Mouse (Mus musculus): Measurements from ENCODE around the gene Gpr183.

The Gpr183 gene

DNA sequence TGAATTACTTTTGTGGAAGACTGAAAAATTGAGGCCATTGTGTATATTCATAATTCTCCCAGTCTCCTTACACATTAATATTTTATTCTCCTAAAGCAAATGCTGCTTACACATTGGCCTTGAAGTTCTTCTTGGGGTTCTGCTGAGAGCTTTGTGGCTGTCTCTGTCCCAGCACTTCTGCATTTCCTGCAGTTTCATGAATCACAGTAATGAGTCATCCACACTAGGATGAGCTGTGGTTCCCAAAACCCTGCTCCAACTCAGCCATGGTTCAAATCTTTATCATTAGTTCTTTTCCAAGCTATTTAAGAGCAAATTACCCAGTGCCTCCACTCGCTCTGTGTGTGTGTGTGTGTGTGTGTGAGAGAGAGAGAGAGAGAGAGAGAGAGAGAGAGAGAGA, 22.3 kb upstream of the Gpr183 start:
- no peak for DNase-seq

DNA sequence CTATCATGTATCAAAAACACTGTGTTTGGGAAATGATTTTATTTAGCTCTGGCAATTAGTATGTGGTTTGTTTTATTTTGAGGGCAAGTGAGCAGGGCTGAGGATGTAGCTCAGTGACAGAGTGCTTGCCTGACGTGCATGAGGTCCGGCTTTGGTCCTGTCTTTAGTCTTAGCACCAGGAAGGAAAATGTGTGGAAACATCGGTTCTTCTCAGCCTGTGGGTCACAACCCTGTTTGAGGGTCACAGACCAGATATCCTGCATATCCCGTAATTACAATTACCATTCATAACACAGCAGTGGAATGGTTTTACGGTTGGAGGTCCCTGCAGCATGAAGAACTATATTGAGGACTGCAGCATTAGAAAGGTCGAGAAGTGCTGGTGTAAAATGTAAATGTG, 21.0 kb upstream of the Gpr183 start:
- no peak for DNase-seq

DNA sequence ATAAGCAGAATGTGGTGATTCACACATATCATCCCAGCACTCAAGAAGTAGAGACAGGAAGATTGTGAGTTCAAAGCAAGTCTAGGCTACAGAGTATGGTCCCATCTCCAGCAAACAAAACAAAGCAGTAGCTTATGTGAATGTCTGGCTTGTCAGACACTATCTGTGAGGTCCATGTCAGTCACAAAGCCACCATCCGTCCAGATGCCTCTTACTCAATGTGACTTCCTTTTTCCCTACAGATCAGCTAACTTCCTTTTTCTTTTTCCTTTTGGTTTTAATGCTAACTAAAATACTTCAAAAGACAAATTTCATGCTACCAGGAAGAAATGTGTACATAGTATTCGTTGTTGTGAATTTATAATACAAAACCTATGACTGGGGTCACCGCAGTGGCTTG, 20.5 kb upstream of the Gpr183 start:
- no peak for DNase-seq

DNA sequence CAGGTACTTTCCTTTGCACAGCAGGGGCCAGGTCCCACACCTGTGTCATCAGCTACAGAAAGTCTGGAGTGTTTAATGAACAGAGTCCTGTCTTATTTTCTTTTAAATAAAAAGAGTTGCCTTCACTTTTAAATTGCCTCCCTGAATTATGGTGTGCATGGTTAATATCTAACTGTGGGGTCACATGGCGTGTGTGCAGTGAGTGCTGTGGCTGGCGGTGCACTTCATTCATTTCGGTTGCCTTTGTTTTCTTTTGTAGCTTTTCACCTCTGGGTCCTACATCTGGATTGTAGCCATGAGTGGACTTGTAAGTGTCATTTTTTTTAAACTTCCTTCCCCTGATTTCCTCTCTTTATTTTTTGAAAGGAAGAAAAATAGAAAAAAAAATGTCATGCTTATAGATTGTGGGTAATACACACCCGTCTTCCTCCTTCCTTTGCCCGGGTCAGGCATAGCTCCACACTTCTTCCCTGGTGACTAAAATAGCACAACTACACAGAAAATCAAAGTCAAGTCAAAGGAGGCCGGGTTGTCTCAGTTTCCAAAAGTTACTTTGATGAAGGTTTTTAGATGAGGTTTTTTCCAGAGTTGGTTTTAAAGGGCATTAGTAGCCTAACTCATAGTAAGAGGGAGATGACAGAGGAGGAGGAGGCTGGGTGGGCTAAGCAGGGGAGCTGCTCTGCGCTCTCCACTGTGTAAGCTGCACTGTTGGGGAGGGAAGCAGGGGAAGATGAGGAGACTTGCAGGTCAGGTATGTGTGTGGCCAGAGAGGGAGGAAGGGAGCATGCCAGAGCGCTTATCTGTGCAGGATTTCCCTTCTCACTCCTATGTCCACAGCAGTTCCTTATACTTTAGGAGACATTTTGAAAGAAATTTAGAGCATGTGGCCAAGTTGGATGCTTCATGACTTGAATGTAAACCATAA, 18.3 kb upstream of the Gpr183 start:
- no peak for DNase-seq

DNA sequence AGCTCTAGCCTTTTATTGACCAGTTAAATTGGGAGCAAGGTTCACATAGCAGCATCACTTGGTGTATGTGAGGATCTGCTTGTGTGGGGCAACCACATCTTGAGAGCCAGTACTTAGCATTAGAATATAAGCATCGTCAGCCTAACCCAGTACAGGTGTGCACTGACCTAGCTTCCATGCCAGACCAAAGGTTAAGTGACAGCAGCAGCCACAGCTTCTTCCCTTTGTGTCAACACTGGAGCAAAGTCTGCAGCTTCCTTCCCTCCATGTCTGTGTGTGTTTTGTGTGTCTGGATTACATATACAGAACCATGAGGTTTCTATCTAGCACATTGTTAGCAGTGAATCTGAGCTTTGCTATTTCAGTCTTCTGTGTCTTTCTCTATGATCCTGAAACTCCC, 16.5 kb upstream of the Gpr183 start:
- no peak for DNase-seq

DNA sequence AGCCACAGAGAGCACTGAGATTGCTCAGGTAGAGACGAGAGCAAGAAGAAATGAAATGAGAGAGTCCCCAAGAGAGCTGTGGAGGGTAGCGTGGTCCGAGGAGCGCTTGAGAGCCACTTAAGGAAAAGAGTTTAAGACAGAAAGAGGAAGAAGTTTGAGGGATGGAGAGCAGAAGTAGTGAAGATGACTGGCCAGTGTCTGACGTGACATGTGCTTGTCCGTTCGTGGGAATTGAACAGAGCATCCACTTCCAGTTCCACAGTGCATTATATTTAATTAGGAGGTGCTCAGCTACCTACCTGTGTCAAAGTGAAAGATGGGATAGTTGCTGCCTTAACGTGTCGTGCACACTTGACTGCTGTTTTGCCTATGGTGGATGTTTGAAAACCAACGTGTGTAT, 8.1 kb upstream of the Gpr183 start:
- DNase-seq = no peak

DNA sequence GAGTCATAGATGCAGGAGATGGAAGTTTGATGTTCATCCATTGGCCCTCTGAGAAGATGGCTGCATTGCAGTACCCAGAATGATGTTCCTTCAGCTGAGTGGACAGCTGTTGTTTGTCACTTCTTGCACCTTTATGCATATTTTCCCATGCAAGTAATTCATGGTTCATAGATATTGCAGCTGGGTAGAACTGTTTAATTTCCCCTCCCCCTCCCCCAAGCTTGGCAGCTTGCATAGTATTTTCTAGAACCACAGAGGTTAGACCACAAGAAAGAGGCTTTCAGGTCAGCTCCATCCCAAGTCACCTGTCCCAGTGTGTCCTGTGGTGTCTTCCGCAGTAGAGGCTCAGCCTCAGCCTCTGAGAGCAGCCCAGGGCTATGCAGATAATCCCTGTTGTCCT, 5.4 kb upstream of the Gpr183 start:
- no peak for DNase-seq

DNA sequence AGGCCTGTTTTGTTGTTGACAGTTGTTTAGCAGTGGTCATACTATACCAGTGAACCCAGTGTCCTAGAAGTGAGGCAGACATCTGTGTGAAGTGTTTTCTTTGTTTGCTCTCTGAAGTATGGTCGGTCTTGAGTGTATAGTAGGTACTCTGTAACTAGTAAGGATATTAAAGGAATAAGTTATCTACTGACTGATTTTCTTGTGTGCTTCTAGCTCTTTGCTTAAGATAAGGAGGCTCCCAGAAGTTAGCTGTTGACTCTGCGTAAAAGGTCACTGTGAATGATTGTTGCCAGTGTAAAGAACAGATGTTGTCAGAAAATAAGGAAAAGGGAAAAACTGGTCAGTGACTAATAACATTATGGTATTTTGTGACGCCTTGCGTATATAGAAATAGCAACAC, 2.1 kb upstream of the Gpr183 start:
- DNase-seq = no peak

DNA sequence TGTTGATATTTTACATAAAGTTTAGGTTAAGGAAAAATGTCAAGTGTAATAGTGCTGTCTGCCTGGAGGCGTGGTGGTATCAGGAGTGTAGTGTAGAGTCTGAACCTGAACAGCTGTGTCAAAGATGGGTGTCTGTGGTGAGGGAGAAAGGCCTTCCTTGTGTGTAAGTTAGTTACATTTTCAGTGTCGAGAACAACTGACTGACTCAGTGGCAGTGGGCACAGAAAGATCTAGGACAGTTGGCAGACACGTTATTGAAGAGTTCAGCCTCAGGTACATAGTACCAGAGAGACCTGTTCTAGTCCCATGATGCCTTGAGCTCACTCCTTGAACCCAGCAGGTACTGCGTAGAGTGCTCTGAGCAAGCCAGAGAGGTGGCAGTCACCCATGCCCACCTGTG, 466 bp upstream of the Gpr183 start:
- DNase-seq = no peak

DNA sequence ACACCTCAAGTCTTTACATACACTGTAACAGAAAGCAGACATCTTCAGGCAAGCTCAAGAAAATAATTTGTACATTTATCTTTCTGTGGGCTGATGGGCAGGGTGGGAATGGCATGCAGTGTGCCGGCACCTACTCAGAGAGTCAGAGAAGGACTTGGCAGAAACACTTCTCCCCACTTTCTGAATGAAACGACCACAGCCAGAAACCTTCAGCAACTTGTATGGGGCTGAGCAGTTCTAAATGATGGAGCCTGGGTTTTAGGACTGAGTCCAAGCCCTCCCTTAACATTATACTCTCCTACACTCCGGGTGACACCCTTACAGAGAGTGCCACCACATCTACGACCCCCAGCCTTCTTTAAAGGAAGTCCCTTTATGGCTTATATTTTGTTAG, 1.1 kb downstream of the Gpr183 start:
- no peak for DNase-seq

DNA sequence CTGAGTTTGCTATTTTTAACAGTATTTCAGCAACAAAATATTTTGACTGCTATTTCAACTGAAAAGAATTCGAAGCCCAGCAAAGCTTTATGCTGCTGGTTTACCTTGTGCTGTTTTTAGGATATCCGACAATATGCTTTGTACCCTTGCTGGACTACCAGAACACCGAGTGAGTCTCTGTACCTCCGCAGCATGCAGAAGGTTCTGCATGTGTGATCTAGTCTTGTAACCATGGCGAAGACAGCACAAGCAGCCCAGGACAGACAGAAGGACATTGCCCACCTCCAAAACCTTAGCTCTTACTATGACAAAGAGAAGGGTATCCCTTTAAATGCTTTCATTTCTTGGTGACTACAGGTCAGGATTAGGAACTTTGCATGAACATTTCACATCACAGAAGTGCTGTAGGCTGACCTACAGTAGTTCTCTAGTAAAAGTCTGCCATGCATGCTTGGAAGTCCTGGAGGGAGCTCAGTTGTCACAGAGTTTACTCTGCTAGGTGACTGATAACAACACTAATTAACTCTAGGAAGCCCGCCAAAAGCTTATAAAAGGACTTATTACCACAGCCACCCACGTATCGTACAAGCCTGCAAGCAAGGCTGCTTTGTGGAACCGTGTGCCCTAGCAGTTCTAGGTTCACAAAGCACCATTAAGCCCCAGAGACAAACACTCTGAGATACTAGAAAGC, 1.6 kb downstream of the Gpr183 start:
- DNase-seq = no peak

DNA sequence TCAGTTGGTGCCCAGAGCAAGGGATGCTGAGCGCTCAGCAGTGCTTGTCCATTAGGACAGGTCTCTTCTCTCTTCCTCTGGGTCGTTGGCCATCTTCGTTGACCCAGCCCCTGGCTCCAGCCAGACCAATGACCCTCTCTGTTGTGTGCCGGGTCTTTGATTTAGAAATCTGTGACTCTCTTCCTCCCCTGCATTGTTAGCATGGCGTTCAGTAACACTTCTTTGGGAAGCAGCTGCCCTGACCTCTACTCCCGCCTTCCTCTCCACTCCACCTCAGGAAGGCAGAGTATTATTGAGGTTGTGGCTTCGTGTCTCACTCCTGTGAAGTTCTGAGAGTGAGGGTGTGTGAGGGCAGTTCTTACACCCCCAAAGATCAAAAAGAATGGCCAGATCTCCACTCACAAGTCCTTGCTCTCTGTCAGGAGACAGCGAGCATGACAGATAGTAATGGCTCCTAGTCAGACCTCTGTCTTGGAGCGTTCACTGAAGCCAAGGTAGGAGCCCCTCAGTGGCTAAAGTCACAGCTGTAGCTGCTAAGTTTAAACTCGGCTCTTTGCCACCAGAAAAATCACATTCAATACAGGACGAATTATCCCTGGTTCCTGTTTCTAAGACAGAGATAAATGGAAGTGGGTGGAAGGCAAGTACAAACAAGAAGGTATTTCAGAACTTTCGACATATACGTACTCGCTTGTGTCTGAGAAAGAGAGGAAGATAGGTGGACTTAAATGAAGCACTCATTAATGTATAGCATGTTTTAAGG, 2.7 kb downstream of the Gpr183 start:
- no peak for DNase-seq

DNA sequence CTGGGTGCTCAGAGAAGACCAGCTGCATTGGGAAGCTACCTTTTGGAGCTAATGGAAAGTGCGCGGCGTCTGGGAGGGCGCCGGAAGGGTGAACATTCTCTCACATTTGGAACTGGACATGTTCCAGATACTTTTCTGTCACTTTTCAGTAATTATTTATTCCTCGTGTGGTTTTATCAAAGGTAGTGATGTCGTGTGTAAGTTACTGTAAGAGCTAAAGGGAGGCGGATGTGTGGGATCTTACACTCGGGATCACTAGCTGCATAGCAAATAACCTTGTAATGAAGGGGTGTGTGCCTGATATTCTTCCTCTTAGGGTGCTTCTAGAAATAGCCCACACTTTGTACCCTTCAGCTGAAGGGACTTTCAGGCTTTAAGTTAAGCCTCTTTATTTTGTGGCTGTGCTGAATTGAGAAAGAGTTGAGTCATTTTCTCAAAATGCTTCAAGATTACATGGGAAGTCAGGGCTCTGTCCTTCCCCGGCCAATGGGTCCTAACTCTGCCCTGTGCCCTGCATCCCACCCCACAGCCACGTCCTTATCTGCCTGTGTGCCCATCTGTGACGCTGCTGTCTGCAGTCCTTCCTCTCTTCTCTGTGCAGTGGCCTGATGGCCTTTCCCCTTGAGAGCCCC, 3.4 kb downstream of the Gpr183 start:
- no peak for DNase-seq

DNA sequence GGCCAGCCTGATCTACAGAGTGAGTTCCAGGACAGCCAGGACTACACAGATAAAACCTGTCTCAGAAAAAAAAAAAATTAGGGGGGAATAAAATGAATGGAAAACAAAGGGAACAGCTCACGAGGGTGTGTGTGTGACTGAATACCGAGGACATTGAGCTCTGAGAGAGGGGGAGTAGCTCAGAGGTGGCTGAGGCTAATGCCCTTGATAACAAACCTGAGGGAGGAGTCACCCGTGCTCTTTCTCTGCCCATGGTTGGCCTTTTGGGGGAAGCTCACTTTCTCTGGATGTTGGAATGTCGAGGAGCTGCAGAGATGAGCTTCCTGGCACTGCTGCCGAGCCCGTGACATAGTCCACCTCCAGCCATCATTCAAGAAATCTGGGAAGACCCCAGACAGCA, 4.0 kb downstream of the Gpr183 start:
- no peak for DNase-seq

DNA sequence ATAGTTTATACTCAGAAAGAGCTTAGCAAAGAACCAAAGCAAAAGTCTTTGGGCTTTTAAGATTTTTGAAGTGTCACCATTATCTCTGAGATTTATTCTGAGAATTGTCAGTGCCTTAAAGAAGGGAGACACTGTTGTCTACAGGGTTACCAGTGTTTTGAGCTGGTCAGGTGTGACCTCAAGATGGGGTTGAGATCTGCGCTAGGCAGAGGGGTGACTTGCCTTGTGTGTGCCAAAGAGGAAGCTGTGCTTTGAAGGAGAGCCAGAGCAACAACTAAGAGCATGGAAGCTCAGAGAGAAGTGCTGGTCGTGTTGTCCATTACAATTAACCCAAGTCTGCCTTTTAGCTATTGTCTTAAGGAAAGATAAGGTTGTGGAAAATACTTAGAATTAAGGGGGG, 4.5 kb downstream of the Gpr183 start:
- no peak for DNase-seq

DNA sequence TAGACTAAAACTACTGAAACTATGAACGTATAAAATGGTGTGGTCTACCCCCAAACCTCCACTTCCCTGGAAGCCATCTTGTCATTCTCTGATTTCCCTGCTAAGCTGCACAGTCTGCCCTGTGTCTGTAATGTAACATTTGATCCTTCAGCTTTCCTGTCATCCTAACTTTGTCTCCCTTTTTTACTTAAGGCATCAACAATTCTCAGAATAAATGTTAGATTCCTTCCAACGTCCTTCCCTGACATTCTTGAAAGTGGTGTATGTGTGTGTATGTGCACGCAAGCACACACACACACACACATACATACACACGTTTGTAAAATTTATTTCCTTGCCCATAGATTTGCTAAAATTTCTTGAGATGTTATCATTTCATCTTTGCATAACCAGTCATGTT, 5.0 kb downstream of the Gpr183 start:
- DNase-seq = no peak

DNA sequence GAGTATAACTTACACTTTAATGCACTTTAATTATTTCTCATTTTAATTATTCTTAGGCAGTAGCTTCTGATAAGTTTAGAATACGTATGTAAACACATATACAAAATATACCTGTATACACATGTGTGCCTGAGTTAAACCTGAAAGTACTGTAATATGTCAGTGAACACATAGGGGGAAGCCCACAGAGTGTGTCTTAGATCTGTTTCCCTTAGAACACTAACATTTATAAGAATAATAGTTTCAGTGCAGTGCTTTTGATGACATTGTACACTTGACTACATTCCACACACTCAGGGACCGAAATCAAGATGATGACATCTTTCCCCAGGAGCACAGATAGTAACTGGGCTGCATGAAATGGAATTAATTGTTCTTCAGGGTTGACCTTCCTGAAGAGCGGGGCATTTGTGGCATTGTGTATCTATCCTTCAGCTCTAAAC, 5.4 kb downstream of the Gpr183 start:
- no peak for DNase-seq

DNA sequence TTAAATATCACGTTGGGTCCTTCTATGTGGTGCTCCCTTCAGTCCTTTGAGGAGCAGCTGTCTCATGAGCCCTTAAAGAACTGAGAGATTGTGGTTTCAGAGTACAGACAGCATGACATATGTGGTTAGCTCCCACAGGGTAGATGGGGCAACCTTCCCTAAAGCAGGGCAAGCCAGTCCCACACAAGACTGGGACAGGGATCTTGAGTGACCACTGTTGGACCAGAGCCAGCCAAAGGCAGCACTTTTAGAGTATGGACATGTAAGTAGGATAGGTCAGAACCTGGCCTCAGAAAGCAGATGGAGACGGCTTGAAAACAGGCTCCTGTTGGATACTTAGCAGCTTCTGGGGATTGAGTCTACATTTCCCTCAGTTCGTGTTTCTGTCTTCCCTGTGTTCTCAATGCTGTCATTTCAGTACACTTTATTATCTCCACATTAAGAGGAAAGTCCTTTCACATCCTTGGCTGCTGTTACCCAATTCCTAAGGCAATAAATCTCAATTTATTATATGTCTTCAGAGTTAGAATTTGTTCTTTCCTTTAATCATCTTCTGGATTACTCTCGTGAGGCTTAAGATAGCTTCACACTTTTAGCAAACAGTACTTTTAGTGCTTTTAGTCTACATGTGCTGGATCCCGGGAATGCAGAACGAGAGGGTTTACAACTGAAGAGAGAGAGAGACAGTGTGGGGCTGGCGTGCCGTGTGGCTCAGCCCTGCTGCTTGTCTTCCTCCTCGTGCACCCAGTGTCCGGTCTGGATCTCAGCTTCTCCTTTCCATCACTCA, 6.1 kb downstream of the Gpr183 start:
- no peak for DNase-seq

DNA sequence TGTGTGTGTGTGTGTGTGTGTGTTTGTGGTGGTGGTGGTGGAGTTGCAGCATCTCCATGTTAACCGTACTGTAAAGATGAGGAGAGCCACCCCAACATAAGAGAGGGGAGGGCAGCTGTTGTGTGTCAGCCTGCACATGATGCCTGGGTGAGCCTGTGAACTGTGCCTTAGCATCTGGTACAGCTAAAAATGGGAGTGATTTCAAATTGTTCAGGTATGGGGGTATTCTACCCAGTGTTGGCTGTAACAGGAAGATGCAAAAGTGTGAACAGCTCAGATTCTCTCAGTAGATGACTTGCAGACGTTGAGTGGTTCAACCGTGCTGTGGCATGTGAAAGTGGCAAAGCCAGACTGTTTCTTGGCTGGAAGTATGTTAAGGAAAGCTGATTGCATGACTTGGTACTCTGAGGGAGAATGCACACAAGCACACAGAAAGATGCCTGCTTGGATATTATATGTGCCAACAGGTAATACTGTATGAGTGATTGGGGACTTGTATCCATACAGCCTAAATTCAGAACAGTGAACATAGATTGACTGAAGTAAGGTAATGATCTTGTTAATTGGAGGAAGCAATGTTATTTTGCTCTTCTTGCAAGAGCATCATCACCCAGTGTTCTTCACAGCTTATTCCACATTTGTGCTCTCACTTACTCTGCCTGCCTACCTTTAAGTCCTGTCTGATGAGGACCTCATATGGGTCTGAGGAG, 6.8 kb downstream of the Gpr183 start:
- DNase-seq = no peak

DNA sequence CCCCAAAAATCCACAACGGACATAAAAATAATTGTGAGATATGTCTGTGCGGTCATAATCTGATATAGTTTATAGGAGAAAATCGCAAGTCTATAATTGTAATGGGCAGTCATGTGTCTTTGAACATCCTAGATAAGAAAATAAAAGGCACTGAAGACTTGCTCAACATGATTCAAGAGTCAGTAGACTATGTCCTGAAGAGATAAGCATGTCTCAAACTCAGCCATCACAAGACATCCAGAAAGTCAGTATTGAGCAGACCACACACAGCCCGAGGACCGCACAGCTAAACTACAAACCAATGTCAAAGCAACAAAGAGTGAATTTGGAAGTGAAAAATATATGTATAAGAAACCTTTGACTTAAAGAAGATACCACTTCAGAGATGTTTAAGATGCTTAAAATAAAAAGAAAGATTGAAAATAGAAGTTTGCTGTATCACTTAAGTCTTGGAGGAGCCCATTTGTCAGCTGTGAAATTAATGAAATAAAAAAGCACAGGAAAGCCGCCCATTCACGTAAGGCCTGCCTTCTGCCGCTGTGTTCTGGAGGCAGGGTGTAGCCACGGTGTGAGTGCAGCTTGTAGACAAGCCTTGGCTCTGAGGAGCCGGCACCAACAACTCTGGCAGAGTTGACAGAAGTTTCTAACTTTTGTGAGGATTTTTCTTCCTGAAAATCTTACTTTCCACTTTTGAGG, 7.7 kb downstream of the Gpr183 start:
- no peak for DNase-seq

DNA sequence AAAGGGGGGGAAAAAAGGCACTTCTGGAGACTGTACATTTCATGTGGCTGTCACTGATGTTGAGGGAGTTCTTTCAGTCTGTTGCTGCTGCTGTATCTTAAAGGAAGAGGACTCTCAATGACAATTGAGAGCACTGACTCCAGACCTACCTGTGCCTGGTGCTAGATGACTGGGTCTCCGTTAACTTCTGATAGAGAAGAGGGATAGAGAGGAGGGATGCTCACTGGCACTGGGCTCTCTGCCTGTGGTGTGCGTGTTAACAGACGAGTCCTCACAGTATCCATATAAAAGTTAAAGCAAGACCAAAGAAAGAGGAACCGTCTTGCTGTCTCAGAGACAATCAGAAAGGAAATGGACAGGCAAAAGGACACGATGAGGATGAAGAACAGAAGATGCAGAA, 8.7 kb downstream of the Gpr183 start:
- no peak for DNase-seq

Data from lung, postnatal 14 days (tissue).